Mouse (Mus musculus) monocyte, adult 5-6 weeks (primary cell): Measurements from ENCODE around the gene Fbxo28. TPM values are rescaled to one million over a fixed set of nuclear protein-coding genes. Genes with fewer than 3 reads are reported as not detected.

Experiments used
- total RNA-seq: library from RNA; stranded (forward); fragments of 200-1000, 200-491, 200-594 nt; gene quantifications from 3 replicates; pipeline ENCODE4 v1.2.3, GENCODE M21; 2017

Fbxo28 gene
- total RNA-seq, 1 experiment from 2014 or later: 35.3 TPM

Other genes with a start within 250 kb of the Fbxo28 start
- gene Srp9, start 216.9 kb downstream of the Fbxo28 start, total RNA-seq: 122 to 171 TPM (median 147 TPM) in 3 replicates
- gene Vmn1r1, start 177.1 kb downstream of the Fbxo28 start, total RNA-seq: not detected in 3 replicates
- 126 to 162 TPM (median 142 TPM) in 3 replicates for gene Degs1, start 58.8 kb downstream of the Fbxo28 start, total RNA-seq
- gene Trp53bp2, start 67.5 kb upstream of the Fbxo28 start, total RNA-seq: 14.7 to 27.1 TPM (median 23.8 TPM) in 3 replicates
- gene Capn2, start 176.0 kb upstream of the Fbxo28 start, total RNA-seq: 167 to 244 TPM (median 240 TPM) in 3 replicates
- gene Capn8, start 223.4 kb upstream of the Fbxo28 start, total RNA-seq: not detected in 3 replicates